Mouse (Mus musculus): Measurements from ENCODE around the gene Thsd4.
"Not testable (repeated sequence)": the region's sequence is repeated elsewhere in the genome, so short reads cannot be mapped to it uniquely, and the experiment has no call there.

Gene Thsd4

GRCm38 (mm10) chr9:59935866-59936265, 586.0 kb downstream of the Thsd4 start:
- DNase-seq: not testable (repeated sequence)

GRCm38 (mm10) chr9:59930248-59930647, 591.6 kb downstream of the Thsd4 start:
- DNase-seq: no peak
